Mouse (Mus musculus) heart, embryonic 12.5 days (tissue): ENCODE data around the gene Aspdh. TPM values are rescaled to one million over a fixed set of nuclear protein-coding genes. Genes with fewer than 3 reads are reported as not detected.

ENCODE experiments used
- ATAC-seq: fragments of 200-750 bp; cut with Nextera tagmentation; 2 replicates; pipeline ENCODE4 v1.8.0; 2017; ENCODE audit warnings: moderate TSS enrichment, moderate library complexity; ENCODE audit not compliant: insufficient number of reproducible peaks, low FRiP score
- H3K27ac ChIP-seq: fragments of 300-500 bp; sonication (generic); 2 replicates; pipeline ENCODE4 v1.5.1; 2016; ENCODE audit warnings: mild to moderate bottlenecking, moderate library complexity; ENCODE audit not compliant: poor library complexity, severe bottlenecking
- H3K27me3 ChIP-seq: fragments of 300-500 bp; sonication (generic); replicated peaks from 2 replicates; pipeline ENCODE4 v1.6.1; 2016; ENCODE audit warnings: mild to moderate bottlenecking, moderate library complexity
- H3K36me3 ChIP-seq: fragments of 300-500 bp; sonication (generic); 2 replicates; pipeline ENCODE4 v1.6.1; 2016; ENCODE audit warnings: mild to moderate bottlenecking, moderate library complexity
- H3K4me1 ChIP-seq: fragments of 300-500 bp; sonication (generic); replicated peaks from 2 replicates; pipeline ENCODE4 v1.6.1; 2016; ENCODE audit warnings: mild to moderate bottlenecking
- H3K4me2 ChIP-seq: fragments of 300-500 bp; sonication (generic); 2 replicates; pipeline ENCODE4 v1.6.1; 2016; ENCODE audit warnings: mild to moderate bottlenecking, moderate library complexity
- H3K4me3 ChIP-seq: fragments of 300-500 bp; sonication (generic); 2 replicates; pipeline ENCODE4 v1.5.1; 2016; ENCODE audit warnings: mild to moderate bottlenecking
- H3K9ac ChIP-seq: fragments of 300-500 bp; sonication (generic); 2 replicates; pipeline ENCODE4 v1.6.1; 2016; ENCODE audit warnings: mild to moderate bottlenecking, moderate library complexity
- H3K9me3 ChIP-seq: fragments of 300-500 bp; sonication (generic); replicated peaks from 2 replicates; pipeline ENCODE4 v1.6.1; 2016; ENCODE audit warnings: mild to moderate bottlenecking, moderate library complexity
- WGBS: fragments of 180-500 bp; shearing (Covaris S2); methylation state at CpG from one replicate; pipeline ENCODE4 v1.1.7; 2016; 5-methylcytosine and 5-hydroxymethylcytosine counted together
- polyA plus RNA-seq: library from polyadenylated mRNA; unstranded; fragments of >200 nt; fragmentation: Nextera tagmentation; extraction: Ambion mirVana; gene quantifications from 2 replicates; pipeline ENCODE4 v1.2.1, GENCODE M21; 2016

The Aspdh gene
- polyA plus RNA-seq, 1 experiment from 2014 or later = 1.5 TPM

DNA sequence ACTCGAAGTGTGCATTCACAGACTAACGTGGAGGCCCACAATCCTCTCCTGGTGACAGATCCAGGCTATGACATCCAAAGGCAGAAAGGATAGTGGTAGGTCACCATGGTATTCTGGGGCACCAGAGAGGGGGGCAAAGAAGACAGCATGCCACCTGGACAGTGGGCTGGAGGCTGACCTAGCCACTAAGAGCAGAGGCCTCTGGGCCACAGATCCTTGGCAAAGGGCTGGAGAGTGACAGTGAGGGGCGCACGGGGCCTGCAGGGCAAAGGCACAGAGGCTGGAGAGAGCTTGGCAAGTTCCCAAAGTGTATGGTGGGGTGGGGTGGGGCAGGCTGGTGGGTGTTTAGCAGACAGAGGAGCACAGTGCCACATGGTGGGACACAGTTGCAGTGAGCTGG, 25.1 kb downstream of the Aspdh start:
- Histone ChIP-seq H3K27ac (no peak overlapping the region), H3K36me3 (peaks cover 54% of the 10 kb centered on the region), H3K4me3 (no peak overlapping the region), H3K9ac (peak overlapping the region; percentile 1; the same call in 1 of the 2 replicates), H3K27me3 (no peaks in the 10 kb centered on the region), H3K9me3 (no peaks in the 10 kb centered on the region), H3K4me2 (no peak overlapping the region), H3K4me1 (peaks cover 14% of the 10 kb centered on the region)
- no peak for ATAC-seq
- WGBS = 87% methylated on average over 4 of the region's 4 CpGs

- Histone ChIP-seq H3K36me3 (peaks cover 53% of the 10 kb centered on the region), H3K4me1 (peaks cover 13% of the 10 kb centered on the region), H3K27ac (no peak overlapping the region), H3K9me3 (no peaks in the 10 kb centered on the region), H3K27me3 (no peaks in the 10 kb centered on the region), H3K4me2 (no peak overlapping the region), H3K4me3 (no peak overlapping the region), H3K9ac (no peak overlapping the region)
- WGBS = 94% methylated on average over 5 of the region's 5 CpGs
- no peak for ATAC-seq
Measured at GRCm38 (mm10) chr7:44491391-44491790, 26.2 kb downstream of the Aspdh start.

GRCm38 (mm10) chr7:44492166-44492826, 27.1 kb downstream of the Aspdh start:
- H3K27me3 ChIP-seq = no peaks in the 10 kb centered on the region
- H3K9ac ChIP-seq = no peak overlapping the region
- peaks cover 13% of the 10 kb centered on the region for H3K4me1 ChIP-seq
- no peak overlapping the region for H3K4me3 ChIP-seq
- no peak for ATAC-seq
- no peaks in the 10 kb centered on the region for H3K9me3 ChIP-seq
- H3K36me3 ChIP-seq = peaks cover 53% of the 10 kb centered on the region
- WGBS = 95% methylated on average over 21 of the region's 21 CpGs
- no peak overlapping the region for H3K27ac ChIP-seq
- H3K4me2 ChIP-seq = no peak overlapping the region

- Histone ChIP-seq H3K9me3 (no peaks in the 10 kb centered on the region), H3K4me1 (peaks cover 13% of the 10 kb centered on the region), H3K36me3 (peaks cover 46% of the 10 kb centered on the region), H3K4me3 (no peak overlapping the region), H3K27me3 (peaks cover 13% of the 10 kb centered on the region), H3K9ac (no peak overlapping the region), H3K4me2 (no peak overlapping the region), H3K27ac (no peak overlapping the region)
- ATAC-seq = no peak
- 91% methylated on average over 12 of the region's 12 CpGs for WGBS
Measured at GRCm38 (mm10) chr7:44494681-44495080, 29.5 kb downstream of the Aspdh start.

- peak overlapping the region; percentile 72 for H3K4me3 ChIP-seq
- WGBS = 84% methylated on average over 7 of the region's 7 CpGs
- H3K9ac ChIP-seq = peak overlapping the region; percentile 83; the same call in 1 of the 2 replicates
- ATAC-seq = no peak
- peaks cover 13% of the 10 kb centered on the region for H3K4me1 ChIP-seq
- peaks cover 16% of the 10 kb centered on the region for H3K27me3 ChIP-seq
- H3K4me2 ChIP-seq = peak overlapping the region; percentile 75
- H3K27ac ChIP-seq = no peak overlapping the region
- no peaks in the 10 kb centered on the region for H3K9me3 ChIP-seq
- peaks cover 42% of the 10 kb centered on the region for H3K36me3 ChIP-seq
Measured at GRCm38 (mm10) chr7:44495086-44495485, 29.9 kb downstream of the Aspdh start.

GRCm38 (mm10) chr7:44495992-44496770, 31.0 kb downstream of the Aspdh start, which contains the start of the genes Emc10 and Fam71e1:
Emc10 (minus strand) TSS chr7:44496529.
Fam71e1 (plus strand) TSS chr7:44496581.
- no peaks in the 10 kb centered on the region for H3K9me3 ChIP-seq
- peak within 1 kb of the TSS; percentile 83 for H3K9ac ChIP-seq
- peak within 1 kb of the TSS; percentile 75 for H3K4me2 ChIP-seq
- H3K36me3 ChIP-seq = peaks cover 31% of the 10 kb centered on the region
- peaks cover 13% of the 10 kb centered on the region for H3K4me1 ChIP-seq
- H3K4me3 ChIP-seq = peak within 1 kb of the TSS; percentile 72
- H3K27ac ChIP-seq = peak within 1 kb of the TSS; percentile 92
- ATAC-seq = peak; percentile 96
- H3K27me3 ChIP-seq = peaks cover 27% of the 10 kb centered on the region
- WGBS = 1% methylated on average over 58 of the region's 58 CpGs

GRCm38 (mm10) chr7:44496771-44497109, 31.5 kb downstream of the Aspdh start:
- WGBS = under 1% methylated on average over 26 of the region's 26 CpGs
- no peaks in the 10 kb centered on the region for H3K9me3 ChIP-seq
- H3K4me2 ChIP-seq = peak overlapping the region; percentile 75
- H3K4me1 ChIP-seq = peaks cover 13% of the 10 kb centered on the region
- ATAC-seq = peak; percentile 65
- H3K9ac ChIP-seq = peak overlapping the region; percentile 69
- peaks cover 28% of the 10 kb centered on the region for H3K27me3 ChIP-seq
- H3K27ac ChIP-seq = peak overlapping the region; percentile 68
- peak overlapping the region; percentile 72 for H3K4me3 ChIP-seq
- H3K36me3 ChIP-seq = peaks cover 26% of the 10 kb centered on the region

DNA sequence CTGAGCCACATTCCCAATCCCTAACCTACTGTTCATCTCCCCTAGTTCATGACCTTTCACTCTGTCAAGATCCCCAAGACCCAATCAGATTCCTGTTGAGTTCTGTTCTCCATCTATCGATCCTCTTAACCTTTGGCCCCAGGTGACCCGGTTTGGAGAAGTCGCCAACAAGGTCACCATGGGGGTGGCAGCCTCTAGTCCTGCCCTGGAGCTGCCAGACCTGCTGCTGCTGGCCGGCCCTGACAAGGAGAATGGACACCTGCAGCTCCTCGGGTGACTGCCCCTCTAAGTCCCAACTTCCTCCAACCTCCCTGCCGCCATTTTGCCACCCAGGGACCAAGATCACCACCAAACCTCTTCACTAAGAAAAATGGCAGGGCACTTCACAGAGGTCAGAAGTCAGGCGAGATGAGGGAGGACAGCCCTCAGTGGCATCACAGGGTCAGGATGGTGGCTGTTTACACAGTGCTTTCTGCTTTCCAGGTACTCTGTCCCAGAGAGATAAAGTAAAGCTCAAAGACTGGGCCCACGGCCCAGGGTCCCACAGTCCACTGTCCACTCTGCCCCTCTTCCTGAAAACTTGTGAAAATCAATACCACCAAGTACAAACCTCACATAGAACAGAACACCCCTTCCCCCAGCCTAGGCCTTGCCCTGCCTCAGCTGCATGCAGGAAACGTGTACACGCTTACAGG, 32.3 kb downstream of the Aspdh start:
- Histone ChIP-seq H3K4me3 (peak overlapping the region; percentile 72), H3K9ac (no peak overlapping the region), H3K4me1 (peaks cover 13% of the 10 kb centered on the region), H3K36me3 (peaks cover 18% of the 10 kb centered on the region), H3K4me2 (peak overlapping the region; percentile 75), H3K9me3 (no peaks in the 10 kb centered on the region), H3K27ac (no peak overlapping the region), H3K27me3 (peaks cover 28% of the 10 kb centered on the region)
- no peak for ATAC-seq
- 81% methylated on average over 10 of the region's 10 CpGs for WGBS

GRCm38 (mm10) chr7:44498922-44499321, 33.7 kb downstream of the Aspdh start:
- Histone ChIP-seq H3K36me3 (peaks cover 6% of the 10 kb centered on the region; the same call in 1 of the 2 replicates), H3K27ac (no peak overlapping the region), H3K4me1 (peaks cover 13% of the 10 kb centered on the region), H3K27me3 (peaks cover 34% of the 10 kb centered on the region), H3K9ac (no peak overlapping the region), H3K4me3 (no peak overlapping the region), H3K4me2 (no peak overlapping the region), H3K9me3 (no peaks in the 10 kb centered on the region)
- ATAC-seq = no peak
- 59% methylated on average over 1 of the region's 1 CpGs for WGBS

GRCm38 (mm10) chr7:44500046-44500445, 34.9 kb downstream of the Aspdh start:
- ATAC-seq = no peak
- no peak overlapping the region for H3K27ac ChIP-seq
- H3K9me3 ChIP-seq = no peaks in the 10 kb centered on the region
- H3K27me3 ChIP-seq = peaks cover 34% of the 10 kb centered on the region
- H3K4me1 ChIP-seq = peaks cover 8% of the 10 kb centered on the region
- no peak overlapping the region for H3K4me3 ChIP-seq
- 37% methylated on average over 20 of the region's 20 CpGs for WGBS
- H3K9ac ChIP-seq = no peak overlapping the region
- H3K4me2 ChIP-seq = no peak overlapping the region
- H3K36me3 ChIP-seq = no peaks in the 10 kb centered on the region

- ATAC-seq = peak; percentile 49; the same call in 1 of the 2 replicates
- H3K4me3 ChIP-seq = no peak overlapping the region
- WGBS = 39% methylated on average over 5 of the region's 5 CpGs
- H3K27me3 ChIP-seq = peaks cover 34% of the 10 kb centered on the region
- no peaks in the 10 kb centered on the region for H3K36me3 ChIP-seq
- H3K4me2 ChIP-seq = no peak overlapping the region
- H3K9ac ChIP-seq = no peak overlapping the region
- H3K4me1 ChIP-seq = no peaks in the 10 kb centered on the region
- no peak overlapping the region for H3K27ac ChIP-seq
- no peaks in the 10 kb centered on the region for H3K9me3 ChIP-seq
Measured at GRCm38 (mm10) chr7:44501563-44502115, 36.4 kb downstream of the Aspdh start.
